Mouse (Mus musculus) liver, postnatal 0 days (tissue): ENCODE results near the gene Acads.

Experiments used
- CTCF ChIP-seq: sonication (generic); IDR thresholded peaks from 2 replicates; pipeline ENCODE4 v1.5.1; 2016; ENCODE audit warnings: antibody characterized with exemption, low read depth
- EP300 ChIP-seq: IDR thresholded peaks from 2 replicates; pipeline ENCODE4 v1.6.1; 2016; ENCODE audit warnings: antibody characterized with exemption, low read depth, mild to moderate bottlenecking

GRCm38 (mm10) chr5:115076144-115076901 is 42.8 kb downstream of the Acads start:
- peak; percentile 93 for TF ChIP-seq CTCF
- TF ChIP-seq EP300 = peak; percentile 26; the same call in 1 of the 2 replicates
